ENCODE assay signal across 13 mouse cellular contexts in genomic region chr6:145958070-145958469, GRCm38 (mm10). TPM values are rescaled to one million over a fixed set of nuclear protein-coding genes. Genes with fewer than 3 reads are reported as not detected.
A peak's percentile ranks its signal among the peaks of the same experiment; 100 is the strongest.
DNase-seq lines count a peak whose midpoint lies in the region; ATAC-seq and TF ChIP-seq lines count a peak whose summit lies in the region.
"Had no signal": no experiment of that assay in that cellular context is flagged by ENCODE, and none has a peak within 500 bp of the region (broad histone marks: within the 10 kb centered on the region; RNA-seq: fewer than 3 reads in every experiment).

No protein-coding gene starts in this region.

- no peak for TF ChIP-seq POLR2A in heart, adult 2 months (IDR thresholded peaks at IDR 0.05; ENCODE audit: insufficient read depth, low read depth, low read length)

- H3K27ac ChIP-seq in heart, adult 2 months: peak overlapping the region; percentile 77
- no peak overlapping the region for H3K27ac ChIP-seq in embryonic facial prominence, embryonic 13.5 days
- H3K27ac ChIP-seq in heart, postnatal 0 days (ENCODE audit: low read depth): peak overlapping the region; percentile 84
- H3K27ac ChIP-seq: hindbrain, embryonic 12.5 days had no signal

- DNase-seq in adrenal gland, adult 2 months: peak; percentile 48
- no peak for DNase-seq in adrenal gland, postnatal 4 days (ENCODE audit: low spot score in 2 of 2)
- peak in 1 of 2 experiments; percentile 50 for DNase-seq in heart, adult 2 months
- no peak for DNase-seq in heart, adult 8-10 months (ENCODE audit: low spot score)
- DNase-seq in heart, postnatal 0 days (ENCODE audit: low spot score): no peak
- no peak for DNase-seq in testis, postnatal 10 days (ENCODE audit: low spot score)
- no peak for DNase-seq in neural tube, embryonic 10.5 days (ENCODE audit: extremely low spot score, low spot score)
- DNase-seq: cerebellum, adult 9-11 months had no signal

- peak overlapping the region; percentile 34 for H3K9ac ChIP-seq in heart, adult 2 months (ENCODE audit: low read depth, low read length)
- H3K9ac ChIP-seq in embryonic facial prominence, embryonic 13.5 days: 0 out of 2 replicates have a peak overlapping the region, but pooled peaks have one; percentile 16
- peak overlapping the region; percentile 15; the same call in 1 of the 2 replicates for H3K9ac ChIP-seq in heart, postnatal 0 days (replicated peaks; ENCODE audit: low read depth, low read length)
- H3K9ac ChIP-seq: hindbrain, embryonic 12.5 days had no signal

- WGBS in heart, adult 2 months: 41% methylated on average over 5 of the region's 5 CpGs
- WGBS in embryonic facial prominence, embryonic 13.5 days: 11% methylated on average over 5 of the region's 5 CpGs
- WGBS in heart, postnatal 0 days: 32% methylated on average over 5 of the region's 5 CpGs

- H3K36me3 ChIP-seq in heart, adult 2 months (ENCODE audit: control insufficient read depth, insufficient read depth, low read length): no peaks in the 10 kb centered on the region
- H3K36me3 ChIP-seq in embryonic facial prominence, embryonic 13.5 days: no peaks in the 10 kb centered on the region
- H3K36me3 ChIP-seq in heart, postnatal 0 days (replicated peaks; ENCODE audit: control insufficient read depth, insufficient read depth, low read length): peaks cover 16% of the 10 kb centered on the region; the same call in 1 of the 2 replicates
- H3K36me3 ChIP-seq: hindbrain, embryonic 12.5 days had no signal

- H3K4me1 ChIP-seq in heart, adult 2 months (ENCODE audit: control insufficient read depth, insufficient read depth, low read length): peaks cover 10% of the 10 kb centered on the region
- peaks cover 27% of the 10 kb centered on the region for H3K4me1 ChIP-seq in embryonic facial prominence, embryonic 13.5 days
- peaks cover 28% of the 10 kb centered on the region for H3K4me1 ChIP-seq in heart, postnatal 0 days (ENCODE audit: control insufficient read depth, insufficient read depth)

- H3K4me3 ChIP-seq in heart, adult 2 months: no peak overlapping the region
- no peak overlapping the region for H3K4me3 ChIP-seq in embryonic facial prominence, embryonic 13.5 days
- H3K4me3 ChIP-seq in heart, postnatal 0 days (ENCODE audit: low read depth, low read length): no peak overlapping the region
- H3K4me3 ChIP-seq: hindbrain, embryonic 12.5 days had no signal

- TF ChIP-seq CTCF in heart, adult 2 months (IDR thresholded peaks at IDR 0.05): no peak
- no peak for TF ChIP-seq CTCF in heart, postnatal 0 days (IDR thresholded peaks at IDR 0.05; ENCODE audit: low read depth)

- no peak for TF ChIP-seq EP300 in heart, adult 2 months (IDR thresholded peaks at IDR 0.05; ENCODE audit: insufficient read depth, low read depth, low read length)
- TF ChIP-seq EP300 in heart, postnatal 0 days (IDR thresholded peaks at IDR 0.05; ENCODE audit: low read depth): no peak

- no peaks in the 10 kb centered on the region for H3K9me3 ChIP-seq in embryonic facial prominence, embryonic 13.5 days
- no peaks in the 10 kb centered on the region for H3K9me3 ChIP-seq in heart, postnatal 0 days (replicated peaks; ENCODE audit: control insufficient read depth, low read length)
- H3K9me3 ChIP-seq: hindbrain, embryonic 12.5 days had no signal

- ATAC-seq in embryonic facial prominence, embryonic 13.5 days (ENCODE audit: insufficient number of reproducible peaks, insufficient read depth, low FRiP score, low TSS enrichment, low read depth): 0 out of 2 replicates have a peak, but pooled peaks have one; percentile 15
- ATAC-seq in heart, postnatal 0 days (ENCODE audit: insufficient read depth, low read depth): no peak
- ATAC-seq: intestine, postnatal 0 days had no signal

- intact Hi-C loops in heart, adult 2 months (cut with DNase I): no loop called here

- no peak overlapping the region for H3K4me2 ChIP-seq in embryonic facial prominence, embryonic 13.5 days
- H3K4me2 ChIP-seq in heart, postnatal 0 days (ENCODE audit: low read depth, low read length): no peak overlapping the region
- H3K4me2 ChIP-seq: hindbrain, embryonic 12.5 days; liver, embryonic 11.5 days had no signal

- H3K27me3 ChIP-seq in heart, adult 2 months (ENCODE audit: control insufficient read depth, insufficient read depth, low read length): no peaks in the 10 kb centered on the region
- no peaks in the 10 kb centered on the region for H3K27me3 ChIP-seq in embryonic facial prominence, embryonic 13.5 days
- no peaks in the 10 kb centered on the region for H3K27me3 ChIP-seq in heart, postnatal 0 days (ENCODE audit: control insufficient read depth, insufficient read depth, low read length)
- H3K27me3 ChIP-seq: hindbrain, embryonic 12.5 days had no signal

- no peaks in the 10 kb centered on the region for H3K79me2 ChIP-seq in heart, adult 2 months (replicated peaks; ENCODE audit: control insufficient read depth, insufficient read depth, low read length)

RNA-seq across cellular contexts. Expression of gene Sspn, which starts 26.6 kb away (rescaled TPM):
- total RNA-seq in adrenal gland, adult 2 months (2021): 10 to 100 TPM in 1 of 2 experiments, 1 to 10 TPM in 1; 9.8 to 17.0 TPM
- 6.8 and 7.1 TPM in 2 replicates for polyA plus RNA-seq in adrenal gland, adult 2 months (2012; rRNA removed)
- 10 to 100 TPM; 18.2 to 21.2 TPM for total RNA-seq in adrenal gland, postnatal 4 days (2021)
- 100 to 1,000 TPM; 104 to 114 TPM for total RNA-seq in heart, adult 2 months (2021)
- polyA plus RNA-seq in heart, adult 2 months (2012; rRNA removed): 62.1 and 102 TPM in 2 replicates
- 100 to 1,000 TPM; 100 to 117 (median 109) TPM for total RNA-seq in heart, adult 8-10 months (2022)
- polyA plus RNA-seq in embryonic facial prominence, embryonic 13.5 days (2015; fragmentation: Nextera tagmentation; extraction: Ambion mirVana): 12.5 and 15.6 TPM in 2 replicates
- 64.2 and 74.1 TPM in 2 replicates for total RNA-seq in heart, postnatal 0 days (2014; rRNA removed; ENCODE audit: low replicate concordance)
- polyA plus RNA-seq in heart, postnatal 0 days (2015; fragmentation: Nextera tagmentation; extraction: Ambion mirVana): 92.0 and 93.6 TPM in 2 replicates
- total RNA-seq: megakaryocyte-erythroid progenitor cell, adult 5-6 weeks had no signal
